Mouse (Mus musculus) brain, embryonic 14.5 days (tissue): Measurements from ENCODE around the gene Fam189a1.

Experiments used
- CTCF ChIP-seq: fragments of 200-500 bp; IDR thresholded peaks from 2 replicates; pipeline ENCODE4 v1.5.1; 2012; ENCODE audit warnings: inconsistent platforms, mild to moderate bottlenecking, moderate library complexity, borderline replicate concordance; ENCODE audit not compliant: insufficient read depth, insufficient read length; ENCODE audit errors: extremely low read depth
- POLR2A ChIP-seq: fragments of 200-500 bp; IDR thresholded peaks from 2 replicates; pipeline ENCODE4 v1.6.1; 2012; ENCODE audit warnings: mild to moderate bottlenecking, inconsistent platforms, borderline replicate concordance; ENCODE audit not compliant: poor library complexity, insufficient read depth, insufficient read length, severe bottlenecking; ENCODE audit errors: extremely low read depth

GRCm38 (mm10) chr7:64728181-64728591, 428.2 kb downstream of the Fam189a1 start:
- TF ChIP-seq CTCF (no peak), POLR2A (no peak)
